Mouse (Mus musculus) monocyte, adult 5-6 weeks (primary cell): ENCODE data around the gene Gnaz. TPM values are rescaled to one million over a fixed set of nuclear protein-coding genes. Genes with fewer than 3 reads are reported as not detected.

Experiments
- ATAC-seq: fragments of 153-309, 156-312 bp; replicated peaks from 2 replicates; pipeline ENCODE4 v1.8.0; 2017; ENCODE audit warnings: mild to moderate bottlenecking; ENCODE audit not compliant: low TSS enrichment, insufficient number of reproducible peaks, severe bottlenecking, poor library complexity, low FRiP score
- total RNA-seq: library from RNA; stranded (forward); fragments of 200-1000, 200-491, 200-594 nt; gene quantifications from 3 replicates; pipeline ENCODE4 v1.2.3, GENCODE M21; 2017

Gene Gnaz
- total RNA-seq, 1 experiment from 2014 or later = 0.19 TPM

- no peak for ATAC-seq
Measured at GRCm38 (mm10) chr10:75056255-75056654, 89.3 kb downstream of the Gnaz start.

- ATAC-seq = no peak
Measured at GRCm38 (mm10) chr10:75058336-75058735, 91.4 kb downstream of the Gnaz start.

- no peak for ATAC-seq
Measured at GRCm38 (mm10) chr10:75058761-75059395, 91.9 kb downstream of the Gnaz start.

GRCm38 (mm10) chr10:75059396-75059795, 92.4 kb downstream of the Gnaz start:
- peak; percentile 41 for ATAC-seq

- peak; percentile 52 for ATAC-seq
Measured at GRCm38 (mm10) chr10:75060217-75060842, 93.4 kb downstream of the Gnaz start, which contains the start of gene Bcr. Gene Bcr, plus strand, starts transcription at chr10:75060592.

GRCm38 (mm10) chr10:75060843-75061235, 93.9 kb downstream of the Gnaz start:
- ATAC-seq = no peak

- no peak for ATAC-seq
Measured at GRCm38 (mm10) chr10:75061341-75062188, 94.6 kb downstream of the Gnaz start.

- ATAC-seq = no peak
Measured at GRCm38 (mm10) chr10:75062189-75062561, 95.2 kb downstream of the Gnaz start.

GRCm38 (mm10) chr10:75062621-75063020, 95.6 kb downstream of the Gnaz start:
- ATAC-seq = no peak

GRCm38 (mm10) chr10:75063301-75063965, 96.5 kb downstream of the Gnaz start:
- ATAC-seq = no peak

- no peak for ATAC-seq
Measured at GRCm38 (mm10) chr10:75065691-75066090, 98.7 kb downstream of the Gnaz start.

Other genes with a start within 250 kb of the Gnaz start
- not detected in 3 replicates for gene Rsph14, start 65.4 kb downstream of the Gnaz start, total RNA-seq
- 0.39 to 6.9 TPM (median 1.2 TPM) in 3 replicates for gene Rab36, start 69.9 kb downstream of the Gnaz start, total RNA-seq
- 7.1 to 13.3 TPM (median 13.1 TPM) in 3 replicates for gene Bcr, start 93.4 kb downstream of the Gnaz start, total RNA-seq
- 34.2 to 50.5 TPM (median 34.5 TPM) in 3 replicates for gene Specc1l, start 244.9 kb downstream of the Gnaz start, total RNA-seq